Mouse (Mus musculus): ENCODE results near the gene Cecr2.

GRCm38 (mm10) chr6:120776286-120776685 lies 110.1 kb downstream of the Cecr2 start:
- TF ChIP-seq CTCF (IDR thresholded peaks at IDR 0.05; ENCODE audit: low read depth), result no peak
- no peak for TF ChIP-seq EP300 (IDR thresholded peaks at IDR 0.05; ENCODE audit: low read depth)
